Mouse (Mus musculus) adrenal gland, postnatal 14 days (tissue): ENCODE data around the gene Fcor. TPM values are rescaled to one million over a fixed set of nuclear protein-coding genes. Genes with fewer than 3 reads are reported as not detected.

Experiments
- total RNA-seq: library from RNA; stranded (reverse); gene quantifications from 2 replicates; pipeline ENCODE4 v1.2.3, GENCODE M21; 2021

Fcor gene
- total RNA-seq, 1 experiment from 2014 or later = 29.5 TPM

Other genes with a start within 250 kb of the Fcor start
- gene Pex11g, start 204.7 kb downstream of the Fcor start, total RNA-seq = 12.8 and 13.5 TPM in 2 replicates
- not detected in 2 replicates for gene Tex45, start 201.5 kb downstream of the Fcor start, total RNA-seq
- 19.2 and 24.7 TPM in 2 replicates for gene Zfp358, start 179.2 kb downstream of the Fcor start, total RNA-seq
- 31.8 and 37.5 TPM in 2 replicates for gene Mcoln1, start 171.9 kb downstream of the Fcor start, total RNA-seq
- 29.9 and 41.0 TPM in 2 replicates for gene Pnpla6, start 157.0 kb downstream of the Fcor start, total RNA-seq
- 0.52 TPM in 1 of 2 replicates, not detected in the other for gene C330021F23Rik, start 104.4 kb downstream of the Fcor start, total RNA-seq
- 8.8 and 10.3 TPM in 2 replicates for gene Camsap3, start 85.1 kb downstream of the Fcor start, total RNA-seq
- gene Xab2, start 51.0 kb downstream of the Fcor start, total RNA-seq = 31.5 and 38.2 TPM in 2 replicates
- gene Pet100, start 50.8 kb downstream of the Fcor start, total RNA-seq = 121 TPM in 2 replicates
- gene Pcp2, start 46.8 kb downstream of the Fcor start, total RNA-seq = not detected in 2 replicates
- gene Stxbp2, start 41.4 kb downstream of the Fcor start, total RNA-seq = 79.6 and 116 TPM in 2 replicates
- gene Retn, start 16.6 kb downstream of the Fcor start, total RNA-seq = 9.5 and 19.9 TPM in 2 replicates
- gene Mcemp1, start 6.6 kb downstream of the Fcor start, total RNA-seq = 0.37 and 0.75 TPM in 2 replicates
- gene Trappc5, start 3.9 kb upstream of the Fcor start, total RNA-seq = 19.6 and 22.0 TPM in 2 replicates
- 0.63 and 11.8 TPM in 2 replicates for gene Fcer2a, start 21.8 kb upstream of the Fcor start, total RNA-seq
- 2.6 and 7.4 TPM in 2 replicates for gene Clec4g, start 48.3 kb upstream of the Fcor start, total RNA-seq
- 0.52 and 0.94 TPM in 2 replicates for gene Cd209a, start 76.6 kb upstream of the Fcor start, total RNA-seq
- gene Cd209e, start 181.9 kb upstream of the Fcor start, total RNA-seq = not detected in 2 replicates
- gene Cd209d, start 206.2 kb upstream of the Fcor start, total RNA-seq = 0.63 and 1.5 TPM in 2 replicates